Mouse (Mus musculus) adrenal gland, postnatal 14 days (tissue): ENCODE results near the gene Apbb2. TPM values are rescaled to one million over a fixed set of nuclear protein-coding genes. Genes with fewer than 3 reads are reported as not detected.

ENCODE experiments used
- DNase-seq: peaks from one replicate; pipeline ENCODE4 v3.0.0; 2021; ENCODE audit warnings: mixed read lengths
- total RNA-seq: library from RNA; stranded (reverse); gene quantifications from 2 replicates; pipeline ENCODE4 v1.2.3, GENCODE M21; 2021

Gene Apbb2
- total RNA-seq, 1 experiment from 2014 or later, result 59.9 TPM

GRCm38 (mm10) chr5:66340356-66341102 lies 278.1 kb downstream of the Apbb2 start:
- DNase-seq, result no peak

GRCm38 (mm10) chr5:66338583-66338982 lies 280.0 kb downstream of the Apbb2 start:
- DNase-seq, result peak; percentile 57

- peak; percentile 62 for DNase-seq
Observed at GRCm38 (mm10) chr5:66337969-66338345, 280.6 kb downstream of the Apbb2 start.

- DNase-seq, result peak; percentile 80
Observed at GRCm38 (mm10) chr5:66337025-66337968, 281.3 kb downstream of the Apbb2 start.

- no peak for DNase-seq
Observed at GRCm38 (mm10) chr5:66330806-66331205, 287.8 kb downstream of the Apbb2 start.

GRCm38 (mm10) chr5:66328766-66329165 lies 289.8 kb downstream of the Apbb2 start:
- DNase-seq, result no peak

- DNase-seq, result no peak
Observed at GRCm38 (mm10) chr5:66327949-66328726, 290.4 kb downstream of the Apbb2 start.

- peak; percentile 50 for DNase-seq
Observed at GRCm38 (mm10) chr5:66326395-66326794, 292.2 kb downstream of the Apbb2 start.

- no peak for DNase-seq
Observed at GRCm38 (mm10) chr5:66323603-66324002, 295.0 kb downstream of the Apbb2 start.

GRCm38 (mm10) chr5:66323131-66323530 lies 295.5 kb downstream of the Apbb2 start:
- DNase-seq, result no peak

- no peak for DNase-seq
Observed at GRCm38 (mm10) chr5:66319827-66320404, 298.7 kb downstream of the Apbb2 start.

- peak; percentile 82 for DNase-seq
Observed at GRCm38 (mm10) chr5:66319341-66319740, 299.2 kb downstream of the Apbb2 start.

GRCm38 (mm10) chr5:66315791-66316190 lies 302.8 kb downstream of the Apbb2 start:
- DNase-seq, result no peak

GRCm38 (mm10) chr5:66310806-66311205 lies 307.8 kb downstream of the Apbb2 start:
- DNase-seq, result no peak

GRCm38 (mm10) chr5:66310328-66310727 lies 308.3 kb downstream of the Apbb2 start:
- no peak for DNase-seq

GRCm38 (mm10) chr5:66305511-66305910 lies 313.1 kb downstream of the Apbb2 start:
- no peak for DNase-seq

- DNase-seq, result no peak
Observed at GRCm38 (mm10) chr5:66304300-66305067, 314.1 kb downstream of the Apbb2 start.

GRCm38 (mm10) chr5:66302873-66303272 lies 315.7 kb downstream of the Apbb2 start:
- no peak for DNase-seq

GRCm38 (mm10) chr5:66302085-66302815 lies 316.3 kb downstream of the Apbb2 start:
- no peak for DNase-seq

- DNase-seq, result no peak
Observed at GRCm38 (mm10) chr5:66300576-66300975, 318.0 kb downstream of the Apbb2 start.
